Comparison of ENCODE assay signal across 8 mouse cellular contexts in genomic region chr11:100396886-100397599, GRCm38 (mm10). TPM values are rescaled to one million over a fixed set of nuclear protein-coding genes. Genes with fewer than 3 reads are reported as not detected.
DNase-seq lines count a peak whose midpoint lies in the region; ATAC-seq and TF ChIP-seq lines count a peak whose summit lies in the region.

No protein-coding gene starts in this region.

- peak; percentile 7; the same call in 1 of the 2 replicates for ATAC-seq in heart, embryonic 11.5 days (replicated peaks; ENCODE audit: insufficient number of reproducible peaks, low FRiP score, low TSS enrichment)
- peak; percentile 38 for ATAC-seq in kidney, embryonic 15.5 days (replicated peaks; ENCODE audit: low FRiP score)
- peak; percentile 21 for ATAC-seq in stomach, embryonic 16.5 days (ENCODE audit: insufficient read depth, low FRiP score)

- TF ChIP-seq CTCF in gastrocnemius, adult 2 months (IDR thresholded peaks at IDR 0.05): peak; percentile 67

- peaks cover 54% of the 10 kb centered on the region for H3K4me1 ChIP-seq in heart, embryonic 11.5 days (ENCODE audit: control insufficient read depth, insufficient read depth, low read length)
- peaks cover 66% of the 10 kb centered on the region for H3K4me1 ChIP-seq in kidney, embryonic 15.5 days
- H3K4me1 ChIP-seq in stomach, embryonic 16.5 days (ENCODE audit: control insufficient read depth, insufficient read depth, low read length): peaks cover 43% of the 10 kb centered on the region

- peak overlapping the region; percentile 81 for H3K4me2 ChIP-seq in heart, embryonic 11.5 days
- peak overlapping the region; percentile 70 for H3K4me2 ChIP-seq in kidney, embryonic 15.5 days
- peak overlapping the region; percentile 73 for H3K4me2 ChIP-seq in stomach, embryonic 16.5 days (ENCODE audit: low read depth, low read length)

- no peaks in the 10 kb centered on the region for H3K36me3 ChIP-seq in heart, embryonic 11.5 days (ENCODE audit: control insufficient read depth, insufficient read depth, low read length)
- H3K36me3 ChIP-seq in kidney, embryonic 15.5 days: no peaks in the 10 kb centered on the region
- H3K36me3 ChIP-seq in stomach, embryonic 16.5 days (ENCODE audit: control insufficient read depth, insufficient read depth, low read length): no peaks in the 10 kb centered on the region

- H3K27ac ChIP-seq in gastrocnemius, adult 2 months: peak overlapping the region; percentile 94
- H3K27ac ChIP-seq in heart, embryonic 11.5 days (ENCODE audit: low read depth, low read length): peak overlapping the region; percentile 84
- peak overlapping the region; percentile 94 for H3K27ac ChIP-seq in kidney, embryonic 15.5 days
- peak overlapping the region; percentile 97 for H3K27ac ChIP-seq in stomach, embryonic 16.5 days (ENCODE audit: low read length)

- 4% methylated on average over 42 of the region's 42 CpGs for WGBS in heart, embryonic 11.5 days (ENCODE audit: insufficient replicate concordance)
- 1% methylated on average over 42 of the region's 42 CpGs for WGBS in kidney, embryonic 15.5 days
- 1% methylated on average over 42 of the region's 42 CpGs for WGBS in stomach, embryonic 16.5 days

- DNase-seq in gastrocnemius, adult 2 months: peak; percentile 70
- DNase-seq in gastrocnemius, adult 8-10 months (ENCODE audit: low spot score in 2 of 2): no peak
- DNase-seq in cerebellum, adult 9-10 months: peak; percentile 83
- DNase-seq in lung, postnatal 14 days: peak; percentile 48
- no peak for DNase-seq in c-Kit-positive CD71-positive TER-119-positive erythroid progenitor cells, embryonic 14.5 days (ENCODE audit: low spot score)

- peak overlapping the region; percentile 98 for H3K4me3 ChIP-seq in gastrocnemius, adult 2 months
- peak overlapping the region; percentile 73 for H3K4me3 ChIP-seq in heart, embryonic 11.5 days (ENCODE audit: low read depth, low read length)
- peak overlapping the region; percentile 74 for H3K4me3 ChIP-seq in kidney, embryonic 15.5 days (replicated peaks)
- peak overlapping the region; percentile 84 for H3K4me3 ChIP-seq in stomach, embryonic 16.5 days (replicated peaks; ENCODE audit: low read length)

- no peaks in the 10 kb centered on the region for H3K9me3 ChIP-seq in heart, embryonic 11.5 days (replicated peaks; ENCODE audit: control insufficient read depth, low read length)
- H3K9me3 ChIP-seq in kidney, embryonic 15.5 days (replicated peaks): no peaks in the 10 kb centered on the region
- no peaks in the 10 kb centered on the region for H3K9me3 ChIP-seq in stomach, embryonic 16.5 days (replicated peaks; ENCODE audit: control insufficient read depth, low read length)

- peak overlapping the region; percentile 82 for H3K9ac ChIP-seq in heart, embryonic 11.5 days (ENCODE audit: low read depth, low read length)
- peak overlapping the region; percentile 73 for H3K9ac ChIP-seq in kidney, embryonic 15.5 days
- peak overlapping the region; percentile 90 for H3K9ac ChIP-seq in stomach, embryonic 16.5 days (ENCODE audit: low read length)

- H3K27me3 ChIP-seq in heart, embryonic 11.5 days (ENCODE audit: control insufficient read depth, insufficient read depth, low read length): no peaks in the 10 kb centered on the region
- no peaks in the 10 kb centered on the region for H3K27me3 ChIP-seq in kidney, embryonic 15.5 days
- no peaks in the 10 kb centered on the region for H3K27me3 ChIP-seq in stomach, embryonic 16.5 days (ENCODE audit: control insufficient read depth, insufficient read depth, low read length)

- intact Hi-C loops in gastrocnemius, adult 2 months (cut with DNase I): no loop called here

RNA-seq across cellular contexts. Expression of gene Jup, which starts 0.5 kb away (rescaled TPM):
- total RNA-seq in gastrocnemius, adult 2 months (2021): 100 to 1,000 TPM in 1 of 2 experiments, 10 to 100 TPM in 1; 68.6 to 104 TPM
- total RNA-seq in gastrocnemius, adult 8-10 months (2022): 10 to 100 TPM; 52.8 to 86.6 (median 56.6) TPM
- 72.2 and 80.6 TPM in 2 replicates for polyA plus RNA-seq in heart, embryonic 11.5 days (2014; fragmentation: Nextera tagmentation; extraction: Ambion mirVana)
- polyA plus RNA-seq in kidney, embryonic 15.5 days (2015; fragmentation: Nextera tagmentation; extraction: Ambion mirVana): 107 and 121 TPM in 2 replicates
- 247 and 328 TPM in 2 replicates for polyA plus RNA-seq in stomach, embryonic 16.5 days (2015; fragmentation: Nextera tagmentation; extraction: Ambion mirVana)

RNA-seq across cellular contexts. Expression of gene P3h4, which starts 17.6 kb away (rescaled TPM):
- total RNA-seq in gastrocnemius, adult 2 months (2021): 1 to 10 TPM; 2.0 to 4.6 TPM
- total RNA-seq in gastrocnemius, adult 8-10 months (2022): 1 to 10 TPM; 1.5 to 3.5 (median 2.3) TPM
- 67.2 and 70.6 TPM in 2 replicates for polyA plus RNA-seq in heart, embryonic 11.5 days (2014; fragmentation: Nextera tagmentation; extraction: Ambion mirVana)
- 59.0 and 67.2 TPM in 2 replicates for polyA plus RNA-seq in kidney, embryonic 15.5 days (2015; fragmentation: Nextera tagmentation; extraction: Ambion mirVana)
- 56.7 and 62.1 TPM in 2 replicates for polyA plus RNA-seq in stomach, embryonic 16.5 days (2015; fragmentation: Nextera tagmentation; extraction: Ambion mirVana)

RNA-seq across cellular contexts. Expression of gene Fkbp10, which starts 18.5 kb away (rescaled TPM):
- 1 to 10 TPM; 1.9 to 4.5 TPM for total RNA-seq in gastrocnemius, adult 2 months (2021)
- total RNA-seq in gastrocnemius, adult 8-10 months (2022): 1 to 10 TPM; 1.1 to 3.3 (median 2.9) TPM
- polyA plus RNA-seq in heart, embryonic 11.5 days (2014; fragmentation: Nextera tagmentation; extraction: Ambion mirVana): 89.3 and 107 TPM in 2 replicates
- polyA plus RNA-seq in kidney, embryonic 15.5 days (2015; fragmentation: Nextera tagmentation; extraction: Ambion mirVana): 130 and 139 TPM in 2 replicates
- 114 and 119 TPM in 2 replicates for polyA plus RNA-seq in stomach, embryonic 16.5 days (2015; fragmentation: Nextera tagmentation; extraction: Ambion mirVana)

RNA-seq across cellular contexts. Expression of gene Hap1, which starts 41.1 kb away (rescaled TPM):
- total RNA-seq in gastrocnemius, adult 2 months (2021): under 1 TPM in 1 of 2 experiments, not detected in 1; 0.14 TPM
- under 1 TPM in 2 of 4 experiments, not detected in 2; 0.16 TPM for total RNA-seq in gastrocnemius, adult 8-10 months (2022)
- 3.0 and 3.4 TPM in 2 replicates for polyA plus RNA-seq in heart, embryonic 11.5 days (2014; fragmentation: Nextera tagmentation; extraction: Ambion mirVana)
- 15.0 and 19.6 TPM in 2 replicates for polyA plus RNA-seq in kidney, embryonic 15.5 days (2015; fragmentation: Nextera tagmentation; extraction: Ambion mirVana)
- 13.2 and 13.5 TPM in 2 replicates for polyA plus RNA-seq in stomach, embryonic 16.5 days (2015; fragmentation: Nextera tagmentation; extraction: Ambion mirVana)

RNA-seq across cellular contexts. Expression of gene Nt5c3b, which starts 44.6 kb away (rescaled TPM):
- total RNA-seq in gastrocnemius, adult 2 months (2021): 1 to 10 TPM; 6.6 to 8.8 TPM
- 1 to 10 TPM; 6.2 to 8.4 (median 7.7) TPM for total RNA-seq in gastrocnemius, adult 8-10 months (2022)
- 98.8 and 111 TPM in 2 replicates for polyA plus RNA-seq in heart, embryonic 11.5 days (2014; fragmentation: Nextera tagmentation; extraction: Ambion mirVana)
- polyA plus RNA-seq in kidney, embryonic 15.5 days (2015; fragmentation: Nextera tagmentation; extraction: Ambion mirVana): 119 and 121 TPM in 2 replicates
- polyA plus RNA-seq in stomach, embryonic 16.5 days (2015; fragmentation: Nextera tagmentation; extraction: Ambion mirVana): 99.1 and 109 TPM in 2 replicates

Comparison
In these comparisons a context has a peak if more than half of its experiments do, and no peak if none do; other contexts are left out.
1. DNase-seq: peak in gastrocnemius, adult 2 months (single experiment), cerebellum, adult 9-10 months (single experiment) and lung, postnatal 14 days (single experiment); none in gastrocnemius, adult 8-10 months (0 of 2) and c-Kit-positive CD71-positive TER-119-positive erythroid progenitor cells, embryonic 14.5 days (single experiment).
2. Peak in every context shown above with its lines, with median percentiles within 50 percentile points of each other: H3K27ac ChIP-seq, H3K4me3 ChIP-seq, ATAC-seq, H3K4me2 ChIP-seq and H3K9ac ChIP-seq.